Mouse (Mus musculus) embryonic facial prominence, embryonic 10.5 days (tissue): ENCODE results near the gene Nup35. TPM values are rescaled to one million over a fixed set of nuclear protein-coding genes. Genes with fewer than 3 reads are reported as not detected.
A peak's percentile ranks its signal among the peaks of the same experiment; 100 is the strongest.

Source experiments
- DNase-seq: peaks from one replicate; pipeline ENCODE4 v3.0.0-alpha.2; 2017; ENCODE audit warnings: low spot score
- H3K27ac ChIP-seq: fragments of 300-500 bp; sonication (generic); replicated peaks from 2 replicates; pipeline ENCODE4 v1.5.1; 2016; ENCODE audit warnings: mild to moderate bottlenecking
- H3K27me3 ChIP-seq: fragments of 300-500 bp; sonication (generic); replicated peaks from 2 replicates; pipeline ENCODE4 v1.6.1; 2016; ENCODE audit warnings: low read depth, mild to moderate bottlenecking; ENCODE audit not compliant: poor library complexity, severe bottlenecking
- H3K36me3 ChIP-seq: fragments of 300-500 bp; sonication (generic); replicated peaks from 2 replicates; pipeline ENCODE4 v1.6.1; 2016; ENCODE audit warnings: mild to moderate bottlenecking, moderate library complexity
- H3K4me1 ChIP-seq: fragments of 300-500 bp; sonication (generic); 2 replicates; pipeline ENCODE4 v1.6.1; 2016
- H3K4me3 ChIP-seq: fragments of 300-500 bp; sonication (generic); 2 replicates; pipeline ENCODE4 v1.5.1; 2016; ENCODE audit warnings: mild to moderate bottlenecking, moderate library complexity
- H3K9me3 ChIP-seq: fragments of 300-500 bp; sonication (generic); 2 replicates; pipeline ENCODE4 v1.6.1; 2016; ENCODE audit warnings: mild to moderate bottlenecking
- WGBS: fragments of 180-500 bp; shearing (Covaris S2); methylation state at CpG from one replicate; pipeline ENCODE4 v1.1.7; 2016; 5-methylcytosine and 5-hydroxymethylcytosine counted together
- polyA plus RNA-seq: library from polyadenylated mRNA; unstranded; fragments of >200 nt; fragmentation: Nextera tagmentation; extraction: Ambion mirVana; gene quantifications from 2 replicates; pipeline ENCODE4 v1.2.1, GENCODE M21; 2016

Nup35 gene
- polyA plus RNA-seq = 64.1 and 68.1 TPM in 2 replicates

- 3% methylated on average over 21 of the region's 21 CpGs for WGBS
- DNase-seq = peak; percentile 90
- Histone ChIP-seq H3K9me3 (no peaks in the 10 kb centered on the region), H3K4me3 (peak within 1 kb of the TSS; percentile 70), H3K27me3 (no peaks in the 10 kb centered on the region), H3K36me3 (no peaks in the 10 kb centered on the region), H3K4me1 (peaks cover 14% of the 10 kb centered on the region), H3K27ac (peak within 1 kb of the TSS; percentile 80)
Measured at GRCm38 (mm10) chr2:80616854-80617737, at the start of gene Nup35, which contains the start of gene Dusp19. TSS of gene Nup35 (plus strand) at chr2:80617236. TSS of gene Dusp19 (plus strand) at chr2:80617045.

GRCm38 (mm10) chr2:80567411-80567810, 49.6 kb upstream of the Nup35 start:
- H3K27me3 ChIP-seq = no peaks in the 10 kb centered on the region
- no peaks in the 10 kb centered on the region for H3K9me3 ChIP-seq
- no peak overlapping the region for H3K4me3 ChIP-seq
- peaks cover 10% of the 10 kb centered on the region for H3K36me3 ChIP-seq
- DNase-seq = no peak
- no peaks in the 10 kb centered on the region for H3K4me1 ChIP-seq
- 93% methylated on average over 4 of the region's 4 CpGs for WGBS
- H3K27ac ChIP-seq = no peak overlapping the region

- WGBS = 79% methylated on average over 4 of the region's 4 CpGs
- no peak overlapping the region for H3K4me3 ChIP-seq
- DNase-seq = no peak
Measured at GRCm38 (mm10) chr2:80570656-80571055, 46.4 kb upstream of the Nup35 start.

GRCm38 (mm10) chr2:80577286-80577685, 39.8 kb upstream of the Nup35 start:
- H3K36me3 ChIP-seq = peaks cover 5% of the 10 kb centered on the region; the same call in 1 of the 2 replicates
- no peak for DNase-seq
- H3K27ac ChIP-seq = no peak overlapping the region
- H3K27me3 ChIP-seq = no peaks in the 10 kb centered on the region
- no peak overlapping the region for H3K4me3 ChIP-seq
- H3K4me1 ChIP-seq = peaks cover 23% of the 10 kb centered on the region
- H3K9me3 ChIP-seq = no peaks in the 10 kb centered on the region
- 93% methylated on average over 1 of the region's 1 CpGs for WGBS

More at GRCm38 (mm10) chr2:80570656-80571055, 46.4 kb upstream of the Nup35 start:
- Histone ChIP-seq H3K36me3 (peaks cover 10% of the 10 kb centered on the region), H3K27ac (no peak overlapping the region), H3K4me1 (no peaks in the 10 kb centered on the region), H3K27me3 (no peaks in the 10 kb centered on the region), H3K9me3 (no peaks in the 10 kb centered on the region)

GRCm38 (mm10) chr2:80579253-80579891, 37.7 kb upstream of the Nup35 start:
- no peak for DNase-seq
- H3K27ac ChIP-seq = no peak overlapping the region
- H3K36me3 ChIP-seq = peaks cover 5% of the 10 kb centered on the region; the same call in 1 of the 2 replicates
- peaks cover 23% of the 10 kb centered on the region for H3K4me1 ChIP-seq
- no peaks in the 10 kb centered on the region for H3K9me3 ChIP-seq
- 56% methylated on average over 6 of the region's 6 CpGs for WGBS
- H3K4me3 ChIP-seq = peak overlapping the region; percentile 83
- no peaks in the 10 kb centered on the region for H3K27me3 ChIP-seq

GRCm38 (mm10) chr2:80580311-80580961, 36.6 kb upstream of the Nup35 start:
- Histone ChIP-seq H3K27me3 (no peaks in the 10 kb centered on the region), H3K27ac (peak overlapping the region; percentile 98), H3K4me3 (peak overlapping the region; percentile 83), H3K9me3 (no peaks in the 10 kb centered on the region), H3K36me3 (peaks cover 5% of the 10 kb centered on the region; the same call in 1 of the 2 replicates), H3K4me1 (peaks cover 23% of the 10 kb centered on the region)
- WGBS = under 1% methylated on average over 64 of the region's 65 CpGs
- peak; percentile 65 for DNase-seq

- Histone ChIP-seq H3K4me3 (peak within 1 kb of the TSS; percentile 83), H3K36me3 (peaks cover under 1% of the 10 kb centered on the region; the same call in 1 of the 2 replicates), H3K27ac (peak within 1 kb of the TSS; percentile 98), H3K27me3 (no peaks in the 10 kb centered on the region), H3K4me1 (peaks cover 23% of the 10 kb centered on the region), H3K9me3 (no peaks in the 10 kb centered on the region)
- under 1% methylated on average over 88 of the region's 88 CpGs for WGBS
- DNase-seq = peak; percentile 92
Measured at GRCm38 (mm10) chr2:80581043-80581711, 35.9 kb upstream of the Nup35 start, which contains the start of gene Nckap1. TSS of gene Nckap1 (minus strand) at chr2:80581380.

- no peaks in the 10 kb centered on the region for H3K9me3 ChIP-seq
- H3K4me3 ChIP-seq = no peak overlapping the region
- DNase-seq = no peak
- H3K27ac ChIP-seq = no peak overlapping the region
- 85% methylated on average over 3 of the region's 3 CpGs for WGBS
- no peaks in the 10 kb centered on the region for H3K36me3 ChIP-seq
- H3K4me1 ChIP-seq = peaks cover 20% of the 10 kb centered on the region
- no peaks in the 10 kb centered on the region for H3K27me3 ChIP-seq
Measured at GRCm38 (mm10) chr2:80582356-80582755, 34.7 kb upstream of the Nup35 start.

GRCm38 (mm10) chr2:80594215-80594918, 22.7 kb upstream of the Nup35 start:
- Histone ChIP-seq H3K36me3 (no peaks in the 10 kb centered on the region), H3K4me3 (no peak overlapping the region)
- 77% methylated on average over 4 of the region's 4 CpGs for WGBS

GRCm38 (mm10) chr2:80596960-80597359, 20.1 kb upstream of the Nup35 start:
- H3K9me3 ChIP-seq = no peaks in the 10 kb centered on the region
- 77% methylated on average over 5 of the region's 5 CpGs for WGBS
- H3K27me3 ChIP-seq = no peaks in the 10 kb centered on the region
- H3K4me3 ChIP-seq = no peak overlapping the region
- H3K27ac ChIP-seq = no peak overlapping the region
- no peaks in the 10 kb centered on the region for H3K4me1 ChIP-seq
- no peak for DNase-seq
- no peaks in the 10 kb centered on the region for H3K36me3 ChIP-seq

More at GRCm38 (mm10) chr2:80594215-80594918, 22.7 kb upstream of the Nup35 start:
- Histone ChIP-seq H3K27ac (no peak overlapping the region), H3K27me3 (no peaks in the 10 kb centered on the region), H3K4me1 (no peaks in the 10 kb centered on the region), H3K9me3 (no peaks in the 10 kb centered on the region)
- no peak for DNase-seq

- Histone ChIP-seq H3K36me3 (no peaks in the 10 kb centered on the region), H3K27ac (no peak overlapping the region), H3K4me1 (no peaks in the 10 kb centered on the region), H3K4me3 (no peak overlapping the region), H3K27me3 (no peaks in the 10 kb centered on the region), H3K9me3 (no peaks in the 10 kb centered on the region)
- 91% methylated on average over 3 of the region's 3 CpGs for WGBS
- DNase-seq = no peak
Measured at GRCm38 (mm10) chr2:80599850-80600249, 17.2 kb upstream of the Nup35 start.
